Mouse (Mus musculus) hindbrain, postnatal 0 days (tissue): Measurements from ENCODE around the gene Xpr1. TPM values are rescaled to one million over a fixed set of nuclear protein-coding genes. Genes with fewer than 3 reads are reported as not detected.

Experiments
- ATAC-seq: fragments of 200-750 bp; cut with Nextera tagmentation; 2 replicates; pipeline ENCODE4 v1.8.0; 2017; ENCODE audit warnings: mild to moderate bottlenecking, moderate TSS enrichment, moderate library complexity
- DNase-seq: peaks from one replicate; pipeline ENCODE4 v3.0.0-alpha.2; 2015; ENCODE audit warnings: low spot score
- H3K27ac ChIP-seq: fragments of 300-500 bp; sonication (generic); 2 replicates; pipeline ENCODE4 v1.5.1; 2014; ENCODE audit warnings: mild to moderate bottlenecking
- H3K27me3 ChIP-seq: fragments of 300-500 bp; sonication (generic); 2 replicates; pipeline ENCODE4 v1.6.1; 2014; ENCODE audit warnings: low read length, mixed read lengths; ENCODE audit not compliant: insufficient read depth
- H3K36me3 ChIP-seq: fragments of 300-500 bp; sonication (generic); 2 replicates; pipeline ENCODE4 v1.6.1; 2014; ENCODE audit warnings: low read length, mixed read lengths; ENCODE audit not compliant: insufficient read depth
- H3K4me1 ChIP-seq: fragments of 300-500 bp; sonication (generic); 2 replicates; pipeline ENCODE4 v1.6.1; 2014; ENCODE audit warnings: antibody characterized with exemption, low read length, mixed read lengths; ENCODE audit not compliant: insufficient read depth
- H3K4me2 ChIP-seq: fragments of 300-500 bp; sonication (generic); 2 replicates; pipeline ENCODE4 v1.6.1; 2014; ENCODE audit warnings: low read depth, mild to moderate bottlenecking, low read length, moderate library complexity, mixed read lengths
- H3K4me3 ChIP-seq: fragments of 300-500 bp; sonication (generic); 2 replicates; pipeline ENCODE4 v1.5.1; 2014; ENCODE audit warnings: low read length
- H3K9ac ChIP-seq: fragments of 300-500 bp; sonication (generic); replicated peaks from 2 replicates; pipeline ENCODE4 v1.6.1; 2014; ENCODE audit warnings: mild to moderate bottlenecking, low read length, moderate library complexity, mixed read lengths
- H3K9me3 ChIP-seq: fragments of 300-500 bp; sonication (generic); 2 replicates; pipeline ENCODE4 v1.6.1; 2016; ENCODE audit warnings: low read length, mixed read lengths
- CTCF ChIP-seq: IDR thresholded peaks from 2 replicates; pipeline ENCODE4 v1.5.1; 2016; ENCODE audit warnings: antibody characterized with exemption, control low read depth, low read depth
- WGBS: fragments of 180-500 bp; shearing (Covaris S2); extraction: QIAGEN DNeasy Blood & Tissue Kit; methylation state at CpG from one replicate; pipeline ENCODE4 v1.1.7; 2014; 5-methylcytosine and 5-hydroxymethylcytosine counted together
- polyA plus RNA-seq: library from polyadenylated mRNA; unstranded; fragments of >200 nt; fragmentation: Nextera tagmentation; extraction: Ambion mirVana; gene quantifications from 2 replicates; pipeline ENCODE4 v1.2.1, GENCODE M21; 2015
- total RNA-seq: library from RNA; depleted of rRNA; stranded (reverse); fragments of >200 nt; gene quantifications from 2 replicates; pipeline ENCODE4 v1.2.3, GENCODE M21; 2014

The Xpr1 gene
- total and polyA plus RNA-seq, 2 experiments from 2014 or later: 33.8 to 107 TPM

DNA sequence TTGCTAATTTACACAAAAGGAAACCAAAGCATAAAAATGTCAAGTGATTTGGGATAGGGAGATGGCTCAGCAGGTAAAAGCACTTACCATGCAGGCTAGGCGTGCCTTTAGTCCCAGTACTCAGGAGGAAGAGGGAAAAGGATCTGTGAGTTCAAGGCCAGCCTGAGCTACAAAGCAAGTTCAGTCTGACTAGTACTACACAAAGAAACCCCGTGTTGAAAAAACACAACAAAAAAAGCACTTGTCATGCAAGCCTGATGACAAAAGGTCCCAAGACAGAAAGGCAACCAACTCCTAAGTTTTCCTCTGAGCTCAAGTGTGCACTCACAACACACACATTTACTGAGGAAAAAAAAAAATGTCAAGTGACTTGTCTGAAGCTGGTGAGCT is 8.6 kb downstream of the Xpr1 start:
- 75% methylated on average over 2 of the region's 2 CpGs for WGBS
- DNase-seq: no peak

GRCm38 (mm10) chr1:155407697-155408576 is 9.3 kb downstream of the Xpr1 start:
- no peaks in the 10 kb centered on the region for H3K4me1 ChIP-seq
- DNase-seq: no peak
- WGBS: 88% methylated on average over 11 of the region's 11 CpGs
- no peaks in the 10 kb centered on the region for H3K27me3 ChIP-seq
- TF ChIP-seq CTCF: no peak
- H3K4me2 ChIP-seq: no peak overlapping the region
- no peaks in the 10 kb centered on the region for H3K9me3 ChIP-seq
- no peak overlapping the region for H3K9ac ChIP-seq
- no peak for ATAC-seq
- H3K27ac ChIP-seq: no peak overlapping the region
- no peak overlapping the region for H3K4me3 ChIP-seq
- no peaks in the 10 kb centered on the region for H3K36me3 ChIP-seq

More for the DNA sequence above, 8.6 kb downstream of the Xpr1 start:
- Histone ChIP-seq H3K36me3 (no peaks in the 10 kb centered on the region), H3K27me3 (no peaks in the 10 kb centered on the region), H3K4me3 (no peak overlapping the region), H3K4me2 (no peak overlapping the region), H3K4me1 (no peaks in the 10 kb centered on the region), H3K9me3 (no peaks in the 10 kb centered on the region), H3K9ac (no peak overlapping the region), H3K27ac (no peak overlapping the region)
- no peak for ATAC-seq
- TF ChIP-seq CTCF: no peak

- no peak overlapping the region for H3K4me2 ChIP-seq
- H3K36me3 ChIP-seq: no peaks in the 10 kb centered on the region
- H3K9me3 ChIP-seq: no peaks in the 10 kb centered on the region
- DNase-seq (no peak), ATAC-seq (no peak)
- TF ChIP-seq CTCF: no peak
- no peak overlapping the region for H3K9ac ChIP-seq
- H3K27me3 ChIP-seq: no peaks in the 10 kb centered on the region
- H3K27ac ChIP-seq: no peak overlapping the region
- no peaks in the 10 kb centered on the region for H3K4me1 ChIP-seq
- 60% methylated on average over 4 of the region's 4 CpGs for WGBS
- H3K4me3 ChIP-seq: no peak overlapping the region
These were observed 17.2 kb downstream of the Xpr1 start for GRCm38 (mm10) chr1:155400056-155400455.

DNA sequence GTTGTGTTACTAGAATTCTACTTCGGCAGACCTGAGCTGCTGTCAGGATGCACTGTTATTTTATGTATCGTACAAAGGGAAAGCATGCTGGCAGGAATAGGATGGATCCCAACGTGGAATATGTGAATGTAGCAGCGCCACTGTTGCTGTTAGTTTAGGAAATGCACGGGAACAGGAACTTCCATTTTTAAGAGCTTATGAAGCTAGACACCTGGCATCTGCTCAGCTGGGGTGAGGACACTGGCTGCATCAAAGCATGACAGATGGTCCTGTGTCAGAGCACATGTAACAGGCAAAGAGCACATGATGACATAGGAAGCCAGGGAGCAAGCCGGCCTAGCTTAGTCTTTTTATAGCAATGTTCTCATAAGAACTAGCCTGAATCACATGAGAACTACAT is 22.4 kb downstream of the Xpr1 start:
- DNase-seq (peak; percentile 43), ATAC-seq (no peak)
- no peaks in the 10 kb centered on the region for H3K9me3 ChIP-seq
- no peak for TF ChIP-seq CTCF
- H3K4me1 ChIP-seq: no peaks in the 10 kb centered on the region
- no peak overlapping the region for H3K4me2 ChIP-seq
- no peak overlapping the region for H3K4me3 ChIP-seq
- H3K27me3 ChIP-seq: no peaks in the 10 kb centered on the region
- no peaks in the 10 kb centered on the region for H3K36me3 ChIP-seq
- WGBS: 65% methylated on average over 6 of the region's 6 CpGs
- H3K9ac ChIP-seq: no peak overlapping the region
- no peak overlapping the region for H3K27ac ChIP-seq

DNA sequence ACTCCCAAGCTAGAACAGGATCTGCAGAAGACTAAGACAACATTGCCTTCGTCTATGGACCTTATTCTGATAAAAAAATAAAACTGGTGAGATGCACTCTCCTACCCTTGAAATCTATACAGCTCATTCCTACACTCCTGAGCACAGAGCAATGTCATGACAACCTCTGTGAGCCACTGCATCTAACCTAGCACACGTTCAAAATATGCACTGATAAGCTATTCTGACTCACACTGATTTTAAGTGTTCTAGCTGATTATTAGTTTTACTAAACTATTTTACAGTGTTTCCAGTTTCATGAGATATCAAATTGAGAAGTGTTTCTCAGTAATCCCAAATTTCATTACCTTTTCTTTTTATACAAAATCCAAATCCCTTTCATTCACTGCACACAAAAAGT is 23.2 kb downstream of the Xpr1 start:
- Histone ChIP-seq H3K36me3 (no peaks in the 10 kb centered on the region), H3K4me2 (no peak overlapping the region), H3K4me3 (no peak overlapping the region), H3K27ac (no peak overlapping the region), H3K9me3 (no peaks in the 10 kb centered on the region), H3K4me1 (no peaks in the 10 kb centered on the region), H3K9ac (no peak overlapping the region), H3K27me3 (no peaks in the 10 kb centered on the region)
- WGBS: 60% methylated on average over 2 of the region's 2 CpGs
- no peak for ATAC-seq
- TF ChIP-seq CTCF: no peak
- no peak for DNase-seq

GRCm38 (mm10) chr1:155392825-155393224 is 24.4 kb downstream of the Xpr1 start:
- Histone ChIP-seq H3K27me3 (no peaks in the 10 kb centered on the region), H3K4me2 (no peak overlapping the region), H3K27ac (no peak overlapping the region), H3K4me1 (no peaks in the 10 kb centered on the region), H3K4me3 (no peak overlapping the region), H3K36me3 (no peaks in the 10 kb centered on the region), H3K9ac (no peak overlapping the region), H3K9me3 (no peaks in the 10 kb centered on the region)
- TF ChIP-seq CTCF: no peak
- no peak for ATAC-seq
- WGBS: 94% methylated on average over 7 of the region's 7 CpGs
- no peak for DNase-seq

DNA sequence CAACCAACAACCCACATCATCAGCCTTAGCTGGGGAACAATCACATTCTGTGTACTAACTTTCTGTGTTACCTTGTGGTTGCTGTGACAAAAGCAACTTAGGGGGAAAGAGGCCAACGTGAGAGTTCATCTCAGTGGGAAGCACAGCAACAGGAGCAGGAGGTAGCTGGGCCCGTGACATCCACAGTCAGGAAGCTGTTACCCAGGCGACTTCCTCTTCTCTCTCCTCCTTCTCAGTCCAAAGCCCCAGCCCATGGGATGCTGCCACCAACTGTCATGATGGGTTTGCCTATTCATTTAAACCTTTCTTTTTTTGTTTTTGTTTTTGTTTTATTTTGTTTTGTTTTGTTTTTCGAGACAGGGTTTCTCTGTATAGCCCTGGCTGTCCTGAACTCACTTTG is 25.7 kb downstream of the Xpr1 start:
- no peak overlapping the region for H3K4me2 ChIP-seq
- ATAC-seq (no peak), DNase-seq (no peak)
- whole genome bisulfite sequencing: 48% methylated on average over 4 of the region's 4 CpGs
- no peaks in the 10 kb centered on the region for H3K36me3 ChIP-seq
- H3K4me3 ChIP-seq: no peak overlapping the region
- no peaks in the 10 kb centered on the region for H3K4me1 ChIP-seq
- H3K9me3 ChIP-seq: no peaks in the 10 kb centered on the region
- no peak overlapping the region for H3K9ac ChIP-seq
- H3K27me3 ChIP-seq: no peaks in the 10 kb centered on the region
- H3K27ac ChIP-seq: no peak overlapping the region
- TF ChIP-seq CTCF: no peak
